Mouse (Mus musculus) brain, embryonic 18.5 days (tissue): ENCODE results near the gene Pibf1.

Experiments
- DNase-seq: peaks from one replicate; pipeline ENCODE4 v3.0.0-alpha.2; 2012; ENCODE audit warnings: low read depth, low spot score

Gene Pibf1

GRCm38 (mm10) chr14:99099267-99099966 is at the start of gene Pibf1, which contains the start of gene Dis3:
Pibf1 (plus strand) TSS chr14:99099424.
Dis3 (minus strand) TSS chr14:99099770.
- peak; percentile 95 for DNase-seq

- no peak for DNase-seq
Measured at GRCm38 (mm10) chr14:99058959-99059586, 40.2 kb upstream of the Pibf1 start.

GRCm38 (mm10) chr14:99060616-99061015 is 38.6 kb upstream of the Pibf1 start:
- no peak for DNase-seq

- no peak for DNase-seq
Measured at GRCm38 (mm10) chr14:99063091-99063490, 36.1 kb upstream of the Pibf1 start.

- DNase-seq: no peak
Measured at GRCm38 (mm10) chr14:99071146-99071545, 28.1 kb upstream of the Pibf1 start.

GRCm38 (mm10) chr14:99088947-99089346 is 10.3 kb upstream of the Pibf1 start:
- no peak for DNase-seq

- peak; percentile 10 for DNase-seq
Measured at GRCm38 (mm10) chr14:99099967-99100587, 853 bp downstream of the Pibf1 start.

GRCm38 (mm10) chr14:99103050-99103449 is 3.8 kb downstream of the Pibf1 start:
- no peak for DNase-seq

- no peak for DNase-seq
Measured at GRCm38 (mm10) chr14:99104542-99105123, 5.4 kb downstream of the Pibf1 start.

GRCm38 (mm10) chr14:99106671-99107070 is 7.4 kb downstream of the Pibf1 start:
- DNase-seq: no peak

GRCm38 (mm10) chr14:99107631-99108187 is 8.5 kb downstream of the Pibf1 start:
- DNase-seq: no peak

- DNase-seq: no peak
Measured at GRCm38 (mm10) chr14:99108762-99109161, 9.5 kb downstream of the Pibf1 start.

GRCm38 (mm10) chr14:99117576-99117975 is 18.4 kb downstream of the Pibf1 start:
- no peak for DNase-seq

- no peak for DNase-seq
Measured at GRCm38 (mm10) chr14:99121584-99122339, 22.5 kb downstream of the Pibf1 start.

- no peak for DNase-seq
Measured at GRCm38 (mm10) chr14:99124076-99124475, 24.9 kb downstream of the Pibf1 start.

GRCm38 (mm10) chr14:99126713-99127112 is 27.5 kb downstream of the Pibf1 start:
- DNase-seq: no peak

- DNase-seq: no peak
Measured at GRCm38 (mm10) chr14:99127509-99127908, 28.3 kb downstream of the Pibf1 start.

GRCm38 (mm10) chr14:99129050-99129449 is 29.8 kb downstream of the Pibf1 start:
- no peak for DNase-seq

- no peak for DNase-seq
Measured at GRCm38 (mm10) chr14:99134048-99134447, 34.8 kb downstream of the Pibf1 start.

- no peak for DNase-seq
Measured at GRCm38 (mm10) chr14:99135761-99136160, 36.5 kb downstream of the Pibf1 start.

GRCm38 (mm10) chr14:99136297-99136696 is 37.1 kb downstream of the Pibf1 start:
- no peak for DNase-seq
